8 mouse cellular contexts compared by ENCODE assay signal in genomic region chr10:125948842-125949474, GRCm38 (mm10). TPM values are rescaled to one million over a fixed set of nuclear protein-coding genes. Genes with fewer than 3 reads are reported as not detected.
DNase-seq lines count a peak whose midpoint lies in the region; ATAC-seq and TF ChIP-seq lines count a peak whose summit lies in the region.
"Had no signal": no experiment of that assay in that cellular context is flagged by ENCODE, and none has a peak within 500 bp of the region (broad histone marks: within the 10 kb centered on the region; RNA-seq: fewer than 3 reads in every experiment).

No protein-coding gene starts in this region.

- H3K27ac ChIP-seq in lung, embryonic 16.5 days (ENCODE audit: low read length), result no peak overlapping the region
- H3K27ac ChIP-seq in forebrain, embryonic 13.5 days, result no peak overlapping the region
- H3K27ac ChIP-seq in kidney, postnatal 0 days, result peak overlapping the region; percentile 19; the same call in 1 of the 2 replicates
- H3K27ac ChIP-seq in stomach, embryonic 14.5 days (ENCODE audit: low read length), result no peak overlapping the region
- H3K27ac ChIP-seq in cerebellum, adult 2 months (ENCODE audit: insufficient read depth, low read length), result no peak overlapping the region
- H3K27ac ChIP-seq: neural tube, embryonic 13.5 days had no signal

- no peaks in the 10 kb centered on the region for H3K36me3 ChIP-seq in lung, embryonic 16.5 days (ENCODE audit: control insufficient read depth, insufficient read depth, low read length)
- no peaks in the 10 kb centered on the region for H3K36me3 ChIP-seq in forebrain, embryonic 13.5 days (ENCODE audit: poor library complexity, severe bottlenecking)
- H3K36me3 ChIP-seq in kidney, postnatal 0 days (ENCODE audit: insufficient read depth, low read length), result no peaks in the 10 kb centered on the region
- H3K36me3 ChIP-seq in stomach, embryonic 14.5 days (ENCODE audit: control insufficient read depth, insufficient read depth, low read length), result no peaks in the 10 kb centered on the region
- H3K36me3 ChIP-seq: neural tube, embryonic 13.5 days had no signal

- H3K4me1 ChIP-seq in lung, embryonic 16.5 days (replicated peaks; ENCODE audit: control insufficient read depth, insufficient read depth, low read length), result peaks cover 6% of the 10 kb centered on the region
- H3K4me1 ChIP-seq in lung, adult 2 months (ENCODE audit: control insufficient read depth, insufficient read depth, low read length), result no peaks in the 10 kb centered on the region
- peaks cover 6% of the 10 kb centered on the region for H3K4me1 ChIP-seq in forebrain, embryonic 13.5 days
- H3K4me1 ChIP-seq in kidney, postnatal 0 days (replicated peaks; ENCODE audit: insufficient read depth, low read length), result 0 out of 2 replicates have a peak, but pooled peaks cover 5% of the 10 kb centered on the region
- peaks cover 9% of the 10 kb centered on the region; the same call in 1 of the 2 replicates for H3K4me1 ChIP-seq in stomach, embryonic 14.5 days (ENCODE audit: control insufficient read depth, insufficient read depth, low read length)
- no peaks in the 10 kb centered on the region; the same call in 1 of the 2 replicates for H3K4me1 ChIP-seq in cerebellum, adult 2 months (ENCODE audit: control insufficient read depth, insufficient read depth, low read length)

- TF ChIP-seq POLR2A in lung, adult 2 months (IDR thresholded peaks at IDR 0.05; ENCODE audit: borderline replicate concordance, extremely low read depth, low read depth, low read length), result no peak
- no peak for TF ChIP-seq POLR2A in cerebellum, adult 2 months (IDR thresholded peaks at IDR 0.05; ENCODE audit: borderline replicate concordance, insufficient read depth, low read length)

- peak overlapping the region; percentile 24 for H3K4me2 ChIP-seq in lung, embryonic 16.5 days (ENCODE audit: low read depth, low read length)
- peak overlapping the region; percentile 22; the same call in 1 of the 2 replicates for H3K4me2 ChIP-seq in forebrain, embryonic 13.5 days
- H3K4me2 ChIP-seq in kidney, postnatal 0 days (ENCODE audit: low read length), result peak overlapping the region; percentile 27
- peak overlapping the region; percentile 32 for H3K4me2 ChIP-seq in stomach, embryonic 14.5 days (replicated peaks; ENCODE audit: low read depth, low read length)
- H3K4me2 ChIP-seq: neural tube, embryonic 13.5 days had no signal

- ATAC-seq in lung, embryonic 16.5 days (ENCODE audit: low read depth), result peak; percentile 54; the same call in 1 of the 2 replicates
- ATAC-seq in forebrain, embryonic 13.5 days, result no peak
- no peak for ATAC-seq in kidney, postnatal 0 days (replicated peaks; ENCODE audit: low FRiP score, low read depth)
- peak; percentile 43; the same call in 1 of the 2 replicates for ATAC-seq in stomach, embryonic 14.5 days (ENCODE audit: insufficient number of reproducible peaks, insufficient read depth, low FRiP score, low read depth)

- peak overlapping the region; percentile 1; the same call in 1 of the 2 replicates for H3K4me3 ChIP-seq in lung, embryonic 16.5 days (ENCODE audit: low read length)
- no peak overlapping the region for H3K4me3 ChIP-seq in lung, adult 2 months (replicated peaks; ENCODE audit: extremely low read depth, low read depth, low read length)
- H3K4me3 ChIP-seq in forebrain, embryonic 13.5 days, result no peak overlapping the region
- H3K4me3 ChIP-seq in kidney, postnatal 0 days (replicated peaks; ENCODE audit: low read depth, low read length), result no peak overlapping the region
- H3K4me3 ChIP-seq in stomach, embryonic 14.5 days (ENCODE audit: low read depth, low read length), result no peak overlapping the region
- no peak overlapping the region for H3K4me3 ChIP-seq in cerebellum, adult 2 months (replicated peaks; ENCODE audit: insufficient read depth, low read depth, low read length)
- H3K4me3 ChIP-seq: neural tube, embryonic 13.5 days had no signal

- H3K9ac ChIP-seq in lung, embryonic 16.5 days (ENCODE audit: low read length), result peak overlapping the region; percentile 46; the same call in 1 of the 2 replicates
- no peak overlapping the region for H3K9ac ChIP-seq in forebrain, embryonic 13.5 days
- H3K9ac ChIP-seq in kidney, postnatal 0 days (ENCODE audit: low read depth, low read length), result no peak overlapping the region
- H3K9ac ChIP-seq in stomach, embryonic 14.5 days (replicated peaks; ENCODE audit: low read depth, low read length), result no peak overlapping the region
- H3K9ac ChIP-seq: neural tube, embryonic 13.5 days had no signal

- H3K9me3 ChIP-seq in lung, embryonic 16.5 days (ENCODE audit: control insufficient read depth, low read length), result no peaks in the 10 kb centered on the region
- no peaks in the 10 kb centered on the region for H3K9me3 ChIP-seq in forebrain, embryonic 13.5 days (replicated peaks)
- no peaks in the 10 kb centered on the region for H3K9me3 ChIP-seq in kidney, postnatal 0 days (replicated peaks; ENCODE audit: low read length)
- H3K9me3 ChIP-seq in stomach, embryonic 14.5 days (ENCODE audit: control insufficient read depth, low read depth, low read length), result no peaks in the 10 kb centered on the region
- H3K9me3 ChIP-seq: neural tube, embryonic 13.5 days had no signal

- DNase-seq in lung, adult 2 months, result no peak
- peak; percentile 36 for DNase-seq in kidney, postnatal 0 days (ENCODE audit: low spot score)
- DNase-seq in cerebellum, adult 2 months, result no peak
- DNase-seq in spleen, postnatal 4 days (ENCODE audit: low spot score in 2 of 2), result no peak

- no peaks in the 10 kb centered on the region for H3K27me3 ChIP-seq in lung, embryonic 16.5 days (ENCODE audit: control insufficient read depth, insufficient read depth, low read depth, low read length)
- H3K27me3 ChIP-seq in forebrain, embryonic 13.5 days, result no peaks in the 10 kb centered on the region
- H3K27me3 ChIP-seq in kidney, postnatal 0 days (ENCODE audit: insufficient read depth, low read length), result no peaks in the 10 kb centered on the region
- H3K27me3 ChIP-seq in stomach, embryonic 14.5 days (ENCODE audit: control insufficient read depth, insufficient read depth, low read length), result no peaks in the 10 kb centered on the region
- H3K27me3 ChIP-seq in cerebellum, adult 2 months (ENCODE audit: control insufficient read depth, insufficient read depth, low read length), result no peaks in the 10 kb centered on the region
- H3K27me3 ChIP-seq: neural tube, embryonic 13.5 days had no signal

- WGBS in lung, embryonic 16.5 days, result 29% methylated on average over 15 of the region's 15 CpGs
- 46% methylated on average over 15 of the region's 15 CpGs for WGBS in lung, adult 2 months
- 41% methylated on average over 15 of the region's 15 CpGs for WGBS in forebrain, embryonic 13.5 days
- WGBS in kidney, postnatal 0 days, result 37% methylated on average over 15 of the region's 15 CpGs
- WGBS in stomach, embryonic 14.5 days, result 16% methylated on average over 15 of the region's 15 CpGs
- 31% methylated on average over 15 of the region's 15 CpGs for WGBS in cerebellum, adult 2 months

- TF ChIP-seq CTCF in lung, adult 2 months (IDR thresholded peaks at IDR 0.05; ENCODE audit: insufficient read depth, low read length), result no peak
- no peak for TF ChIP-seq CTCF in kidney, postnatal 0 days (IDR thresholded peaks at IDR 0.05; ENCODE audit: low read depth)
- no peak for TF ChIP-seq CTCF in cerebellum, adult 2 months (IDR thresholded peaks at IDR 0.05; ENCODE audit: borderline replicate concordance, insufficient read depth, low read depth, low read length)

RNA-seq across cellular contexts. Expression of gene Lrig3, which starts 17.0 kb away (rescaled TPM):
- polyA plus RNA-seq in lung, embryonic 16.5 days (2015; fragmentation: Nextera tagmentation; extraction: Ambion mirVana), result 8.3 and 9.4 TPM in 2 replicates
- 10.0 and 12.0 TPM in 2 replicates for polyA plus RNA-seq in lung, adult 2 months (2012; rRNA removed)
- 2.4 and 3.0 TPM in 2 replicates for polyA plus RNA-seq in forebrain, embryonic 13.5 days (2015; fragmentation: Nextera tagmentation; extraction: Ambion mirVana)
- polyA plus RNA-seq in kidney, postnatal 0 days (2015; fragmentation: Nextera tagmentation; extraction: Ambion mirVana), result 14.9 and 16.0 TPM in 2 replicates
- polyA plus RNA-seq in stomach, embryonic 14.5 days (2014; fragmentation: Nextera tagmentation; extraction: Ambion mirVana), result 37.0 and 37.5 TPM in 2 replicates
- polyA plus RNA-seq in cerebellum, adult 2 months (2012; rRNA removed), result 3.9 and 4.4 TPM in 2 replicates

Comparison
In these comparisons a context has a peak if more than half of its experiments do, and no peak if none do; other contexts are left out.
1. ATAC-seq: peak in lung, embryonic 16.5 days (single experiment) and stomach, embryonic 14.5 days (single experiment); none in forebrain, embryonic 13.5 days (single experiment) and kidney, postnatal 0 days (single experiment).
2. Peak in every context shown above with its lines, with median percentiles within 50 percentile points of each other: H3K4me2 ChIP-seq.